Mouse (Mus musculus) Patski (cell line): ENCODE data around the gene Gpbp1l1. TPM values are rescaled to one million over a fixed set of nuclear protein-coding genes. Genes with fewer than 3 reads are reported as not detected.

ENCODE experiments used
- ATAC-seq: fragments of 100-300 bp; one replicate; pipeline ENCODE4 v1.8.0; 2021
- CTCF ChIA-PET: fragments of 350-600 bp; sonication (Branson Sonifier 250); formaldehyde crosslinking; loops from one replicate; lab custom pipeline; 2022; ENCODE audit warnings: inconsistent platforms; lab: Charles Lee
- POLR2A ChIA-PET: fragments of 350-600 bp; sonication (Branson Sonifier 250); formaldehyde crosslinking; loops from one replicate; lab custom pipeline; 2022; ENCODE audit warnings: antibody characterized with exemption, inconsistent platforms; lab: Charles Lee
- DNase-seq: peaks from one replicate; pipeline ENCODE4 v3.0.0-alpha.2; 2011; ENCODE audit warnings: low read depth, low spot score
- H3K27me3 ChIP-seq: fragments of 371-371 bp; one replicate; pipeline ENCODE4 v1.5.1; 2021
- CTCF ChIP-seq: fragments of 100-300 bp; IDR thresholded peaks from one replicate; pipeline ENCODE4 v1.5.1; 2021
- in situ Hi-C: fragments of 300-500 bp; cut with MboI; formaldehyde crosslinking; loops from 3 replicates; pipeline ENCODE4 v1.11.1; 2018; ENCODE audit warnings: low pct_unique_long_range_greater_than_20kb, mixed read lengths
- polyA plus RNA-seq: library from polyadenylated mRNA; unstranded; gene quantifications from one replicate; pipeline ENCODE4 v1.2.3, GENCODE M21; 2021

The Gpbp1l1 gene
- 43.9 TPM for polyA plus RNA-seq

DNA sequence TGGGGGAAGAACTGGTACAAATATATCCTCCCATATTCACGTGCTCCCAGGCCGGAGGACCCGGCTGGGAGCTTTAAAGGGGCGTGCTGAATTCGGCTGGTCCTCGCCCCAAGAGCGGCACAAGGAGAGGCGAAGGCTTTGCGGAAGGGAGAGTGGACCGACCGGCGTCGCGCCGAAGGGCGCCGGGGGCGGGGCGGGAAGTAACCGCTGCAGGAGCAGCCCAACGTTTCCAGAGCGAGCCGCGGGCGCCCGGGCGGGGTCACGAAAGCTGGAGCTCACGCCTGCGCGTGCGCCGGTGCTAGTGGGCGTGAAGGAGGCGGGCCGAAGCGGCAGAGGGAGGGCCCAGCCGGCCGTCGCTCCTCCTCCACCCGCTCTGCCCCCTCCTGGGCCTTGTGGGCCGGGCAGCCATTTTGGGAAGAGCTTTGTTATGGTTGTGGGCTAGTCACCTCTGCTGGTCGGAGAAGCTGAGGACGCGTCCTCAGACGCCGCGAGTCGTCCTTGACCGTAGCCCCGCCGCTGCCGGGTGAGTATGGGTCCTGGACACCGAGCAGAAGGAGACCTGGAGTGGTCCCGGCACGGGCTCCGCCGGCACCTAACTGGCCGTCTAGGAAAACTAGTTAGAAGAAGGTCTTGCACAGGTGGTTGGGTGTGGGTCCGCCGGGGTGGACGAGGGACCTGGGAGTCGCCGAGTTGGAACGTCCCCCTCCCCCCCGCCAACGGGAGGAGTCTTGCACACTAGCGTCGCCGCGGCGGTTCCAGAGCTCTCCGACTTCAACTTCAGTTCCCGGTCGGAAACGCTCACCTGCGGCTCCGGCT lies at the start of gene Gpbp1l1:
Gpbp1l1 (plus strand) TSS at position 353 of the 816 bp plus-strand sequence.
- no peaks in the 10 kb centered on the region for H3K27me3 ChIP-seq
- DNase-seq (peak; percentile 68), ATAC-seq (peak; percentile 81)
- no peak for TF ChIP-seq CTCF
- CTCF ChIA-PET = no interaction called here
- in situ Hi-C loops = no loop called here
- POLR2A ChIA-PET = interaction anchor here (1.3 kb wide), 1 partner anchor 215 kb away, joined by 3 read pairs; no protein-coding TSS in a partner anchor

DNA sequence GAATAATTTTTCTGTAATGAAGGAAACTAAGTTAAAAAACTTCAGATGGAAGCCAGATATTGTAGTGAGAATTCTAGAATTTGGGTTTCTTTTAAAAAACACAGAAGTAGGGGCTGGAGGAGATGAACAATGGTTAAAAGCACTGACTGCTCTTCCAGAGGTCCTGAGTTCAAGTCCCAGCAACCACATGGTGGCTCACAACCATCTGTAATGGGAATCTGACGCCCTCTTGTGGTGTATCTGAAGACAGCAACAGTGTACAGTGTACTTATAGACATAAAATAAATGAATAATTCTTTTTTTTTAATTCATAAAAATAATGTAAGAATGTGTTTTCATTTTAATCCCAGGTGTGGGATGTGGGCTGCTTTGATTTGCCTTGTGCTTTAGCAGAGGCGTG lies 26.3 kb upstream of the Gpbp1l1 start:
- ChIA-PET POLR2A (no interaction called here), CTCF (no interaction called here)
- DNase-seq = no peak
- in situ Hi-C loops = loop anchor here (10.0 kb wide), 1 partner anchor 186 kb away; no protein-coding TSS in a partner anchor
- H3K27me3 ChIP-seq = no peaks in the 10 kb centered on the region
- peak; percentile 35 for TF ChIP-seq CTCF
- no peak for ATAC-seq

DNA sequence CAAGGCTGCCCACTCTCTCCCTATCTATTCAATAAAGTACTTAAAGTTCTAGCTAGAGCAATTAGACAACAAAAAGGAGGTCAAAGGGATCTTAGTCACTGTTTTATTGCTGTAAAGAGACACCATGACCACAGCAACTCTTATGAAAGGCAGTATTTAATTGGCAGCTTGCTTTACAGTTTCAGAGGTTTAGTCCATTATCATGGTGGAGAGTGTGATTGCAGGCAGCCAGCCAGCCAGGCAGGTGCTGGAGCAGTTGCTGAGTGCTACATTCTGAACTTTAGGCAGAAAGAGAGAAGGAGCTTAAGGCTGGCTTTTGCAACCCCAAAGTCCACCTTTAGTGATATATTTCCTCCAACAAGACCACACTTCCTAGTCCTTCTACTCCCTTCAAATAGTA lies 21.1 kb upstream of the Gpbp1l1 start:
- DNase-seq (no peak), ATAC-seq (no peak)
- no peaks in the 10 kb centered on the region for H3K27me3 ChIP-seq
- POLR2A ChIA-PET = interaction anchor here (0.6 kb wide), 3 partner anchors 121 to 413 kb away, joined by 3 to 5 read pairs (median 3); partner anchors contain the start of genes Pomgnt1 and Rad54l
- TF ChIP-seq CTCF = no peak
- in situ Hi-C loops = loop anchor here (10.0 kb wide), 1 partner anchor 192 kb away; no protein-coding TSS in a partner anchor
- CTCF ChIA-PET = no interaction called here

DNA sequence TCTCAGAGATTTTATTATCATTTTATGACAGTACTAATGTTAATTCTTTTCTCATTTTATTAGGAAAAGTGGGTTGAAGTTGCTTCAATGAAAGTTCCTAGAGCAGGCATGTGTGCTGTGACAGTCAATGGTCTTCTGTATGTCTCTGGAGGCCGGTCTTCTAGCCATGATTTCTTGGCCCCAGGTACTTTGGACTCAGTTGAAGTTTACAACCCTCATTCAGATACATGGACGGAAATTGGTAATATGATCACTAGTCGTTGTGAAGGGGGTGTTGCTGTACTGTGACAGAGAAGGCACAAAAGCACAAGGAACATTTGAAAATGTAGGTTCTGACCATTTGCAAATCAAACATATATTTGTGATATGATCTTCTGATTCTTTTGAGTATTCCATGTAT lies 19.7 kb upstream of the Gpbp1l1 start:
- no peaks in the 10 kb centered on the region for H3K27me3 ChIP-seq
- no peak for ATAC-seq
- ChIA-PET CTCF (no interaction called here), POLR2A (no interaction called here)
- in situ Hi-C loops = loop anchor here (10.0 kb wide), 1 partner anchor 193 kb away; no protein-coding TSS in a partner anchor
- TF ChIP-seq CTCF = no peak
- DNase-seq = no peak

DNA sequence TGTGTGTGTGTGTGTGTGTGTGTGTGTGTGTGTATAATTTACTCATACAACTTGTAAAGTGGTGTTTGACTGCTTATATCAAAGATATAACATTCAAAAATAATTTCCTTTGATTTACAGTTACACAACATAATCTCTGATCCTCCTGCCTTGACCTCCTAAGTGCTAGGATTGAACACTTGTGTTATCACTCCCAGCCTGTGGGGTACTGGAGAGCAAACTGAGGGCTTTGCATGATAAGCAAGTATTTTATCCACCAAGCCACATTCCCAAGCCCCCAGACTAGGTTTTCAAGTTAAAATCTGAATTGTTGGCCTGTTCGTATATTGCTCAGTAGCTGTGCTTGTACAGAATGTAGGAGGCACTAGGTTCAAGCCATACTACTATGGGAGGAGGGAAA lies 7.0 kb upstream of the Gpbp1l1 start:
- DNase-seq (no peak), ATAC-seq (no peak)
- no peaks in the 10 kb centered on the region for H3K27me3 ChIP-seq
- POLR2A ChIA-PET = no interaction called here
- in situ Hi-C loops = no loop called here
- no peak for TF ChIP-seq CTCF
- CTCF ChIA-PET = no interaction called here

DNA sequence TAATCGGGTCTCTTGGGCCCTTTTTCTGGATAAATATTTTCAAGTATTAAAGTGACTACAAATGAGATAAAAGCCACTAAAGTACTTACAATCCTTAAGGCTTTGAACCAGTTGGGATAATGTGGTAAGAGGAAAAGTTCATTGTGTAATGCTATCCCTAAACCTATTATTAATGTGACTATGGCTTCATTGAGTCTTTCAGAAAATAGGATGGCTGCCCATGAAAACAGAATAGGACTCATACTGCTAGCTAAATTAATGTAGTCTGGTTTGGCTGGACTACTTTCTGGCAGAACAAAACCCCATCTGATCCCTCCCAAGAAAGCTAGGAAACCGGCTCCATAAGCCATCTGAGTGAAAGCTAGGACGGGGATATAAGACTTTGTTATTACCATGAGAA lies 4.4 kb upstream of the Gpbp1l1 start:
- ChIA-PET POLR2A (interaction anchor here (0.8 to 1.7 kb wide), 2 partner anchors 14 to 296 kb away, joined by 4 read pairs; no protein-coding TSS in a partner anchor), CTCF (interaction anchor here (1.0 to 1.3 kb wide), 2 partner anchors 14 to 45 kb away, joined by 3 read pairs; partner anchors contain the start of gene Ipp)
- H3K27me3 ChIP-seq = no peaks in the 10 kb centered on the region
- ATAC-seq = no peak
- DNase-seq = no peak
- TF ChIP-seq CTCF = no peak
- in situ Hi-C loops = no loop called here

DNA sequence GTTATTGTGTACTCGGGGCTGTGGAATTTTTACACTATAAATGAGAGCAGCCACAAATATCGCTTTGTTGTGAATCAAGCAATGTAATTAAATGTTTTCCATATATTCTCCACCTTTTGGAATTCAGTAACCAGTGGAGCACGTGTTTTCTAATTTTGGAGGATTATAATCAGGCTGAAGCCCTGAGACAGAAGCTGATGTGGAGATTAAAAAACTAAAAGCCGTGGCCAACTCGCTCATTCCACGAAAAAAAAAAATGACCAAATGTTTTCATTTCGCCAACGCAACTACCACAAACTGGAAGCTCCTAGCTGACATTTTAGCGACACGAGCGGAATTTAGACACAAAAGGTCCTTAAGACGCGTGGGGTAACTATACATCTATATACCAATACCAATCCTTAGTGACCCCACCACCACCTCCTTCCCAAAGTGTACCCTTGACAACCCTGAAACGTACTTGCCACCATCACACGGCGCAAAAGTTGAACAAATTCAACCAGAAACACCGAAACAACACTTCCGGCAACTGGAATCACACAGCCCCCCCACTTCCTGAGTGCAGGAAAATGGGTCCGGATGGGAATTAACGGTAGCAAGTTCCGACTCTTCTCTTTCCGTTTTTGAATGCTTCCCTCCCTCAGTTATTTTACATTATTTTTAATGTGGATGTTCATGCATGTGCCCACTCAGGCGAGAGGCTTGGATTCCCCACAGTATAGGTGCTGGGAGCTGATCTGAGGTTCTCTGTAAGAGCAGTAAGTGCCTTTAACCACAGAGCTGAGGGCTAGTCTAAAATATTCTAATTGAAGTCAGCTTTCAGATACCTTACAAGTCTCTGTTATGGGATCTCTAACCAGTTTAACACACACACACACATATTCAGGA lies 1.8 kb upstream of the Gpbp1l1 start, which contains the start of gene Tmem69:
Tmem69 (minus strand) TSS at position 524 of the 888 bp plus-strand sequence.
- ChIA-PET CTCF (no interaction called here), POLR2A (interaction anchor here (0.7 to 1.0 kb wide), 3 partner anchors 45 to 227 kb away, joined by 3 read pairs; no protein-coding TSS in a partner anchor)
- H3K27me3 ChIP-seq = no peaks in the 10 kb centered on the region
- in situ Hi-C loops = no loop called here
- ATAC-seq (no peak), DNase-seq (peak; percentile 24)
- TF ChIP-seq CTCF = no peak

DNA sequence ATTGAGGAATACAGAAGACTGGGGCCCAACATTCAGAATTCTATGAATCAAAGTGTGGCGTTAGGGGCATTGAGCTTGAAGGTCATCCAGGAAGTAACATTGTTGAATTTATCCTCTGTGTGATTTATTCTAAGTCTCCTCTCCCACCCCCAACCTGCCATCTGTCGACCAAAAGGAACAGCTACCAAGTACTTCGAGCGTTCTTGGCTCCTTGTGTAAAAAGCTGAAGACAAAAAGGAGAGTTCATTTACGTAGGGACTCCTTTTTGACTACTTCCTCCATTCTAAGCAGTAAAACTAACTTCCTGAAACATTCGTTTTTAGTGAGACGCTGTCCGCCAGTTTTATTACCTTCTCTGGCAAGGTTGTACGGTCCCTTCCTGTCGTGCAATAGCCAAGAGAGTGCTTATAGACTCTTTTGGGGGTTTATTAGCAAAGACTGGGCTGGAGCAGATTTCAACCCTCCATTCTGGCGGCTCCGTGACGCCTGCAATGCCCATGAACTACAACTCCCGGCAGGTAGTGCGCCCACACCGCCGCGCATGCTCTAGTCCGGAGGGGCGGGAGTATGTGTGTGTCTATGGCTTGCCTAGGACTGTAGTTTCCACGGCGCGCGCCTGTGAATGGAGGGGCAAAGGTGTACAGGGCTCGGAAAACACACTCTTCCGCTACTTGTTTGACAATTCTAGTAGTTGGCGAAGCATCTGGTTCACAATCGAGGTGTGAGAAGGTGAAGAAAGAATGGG lies 725 bp upstream of the Gpbp1l1 start:
- peak; percentile 92 for ATAC-seq
- in situ Hi-C loops = no loop called here
- DNase-seq = peak; percentile 51
- no peak for TF ChIP-seq CTCF
- ChIA-PET POLR2A (interaction anchor here (0.7 to 1.3 kb wide), 3 partner anchors 46 to 214 kb away, joined by 3 read pairs; no protein-coding TSS in a partner anchor), CTCF (no interaction called here)
- no peaks in the 10 kb centered on the region for H3K27me3 ChIP-seq

DNA sequence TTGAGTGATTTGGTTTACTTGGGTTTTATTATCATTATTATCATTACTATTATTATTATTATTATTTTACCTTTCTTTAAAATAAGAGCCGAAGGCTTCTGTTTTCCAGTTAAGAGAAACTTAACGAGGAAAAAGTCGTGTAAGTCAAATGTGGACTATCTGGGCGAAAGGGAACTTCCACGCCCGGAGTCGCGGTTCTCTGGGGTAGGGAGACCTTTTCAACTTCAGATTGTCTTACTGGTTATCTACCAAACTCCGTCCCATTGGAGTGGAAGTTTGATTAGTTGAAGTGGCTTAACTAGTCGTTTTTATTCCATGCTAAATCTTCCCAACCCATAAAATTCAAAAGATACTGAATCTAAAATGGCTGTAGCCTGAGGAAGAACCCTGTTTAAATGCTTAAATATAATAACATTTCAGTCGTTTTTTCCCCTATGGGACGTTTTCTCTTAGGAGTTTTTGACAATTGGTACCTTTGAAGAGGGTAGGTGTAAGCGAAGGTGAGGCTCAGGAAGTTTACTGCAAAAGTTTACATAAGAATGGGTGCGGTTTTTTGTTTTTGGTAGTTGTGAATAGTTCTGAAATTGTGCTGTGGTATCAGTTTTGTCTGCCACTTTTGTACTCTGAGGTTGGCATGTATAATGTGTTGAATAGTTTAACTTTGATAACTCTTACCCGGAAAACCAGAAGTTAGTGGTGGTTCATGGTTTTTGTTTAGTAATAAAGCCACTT lies 859 bp downstream of the Gpbp1l1 start:
- H3K27me3 ChIP-seq = no peaks in the 10 kb centered on the region
- in situ Hi-C loops = no loop called here
- no peak for DNase-seq
- no peak for TF ChIP-seq CTCF
- ChIA-PET CTCF (no interaction called here), POLR2A (no interaction called here)
- ATAC-seq = no peak
